In the genomic region with DNA sequence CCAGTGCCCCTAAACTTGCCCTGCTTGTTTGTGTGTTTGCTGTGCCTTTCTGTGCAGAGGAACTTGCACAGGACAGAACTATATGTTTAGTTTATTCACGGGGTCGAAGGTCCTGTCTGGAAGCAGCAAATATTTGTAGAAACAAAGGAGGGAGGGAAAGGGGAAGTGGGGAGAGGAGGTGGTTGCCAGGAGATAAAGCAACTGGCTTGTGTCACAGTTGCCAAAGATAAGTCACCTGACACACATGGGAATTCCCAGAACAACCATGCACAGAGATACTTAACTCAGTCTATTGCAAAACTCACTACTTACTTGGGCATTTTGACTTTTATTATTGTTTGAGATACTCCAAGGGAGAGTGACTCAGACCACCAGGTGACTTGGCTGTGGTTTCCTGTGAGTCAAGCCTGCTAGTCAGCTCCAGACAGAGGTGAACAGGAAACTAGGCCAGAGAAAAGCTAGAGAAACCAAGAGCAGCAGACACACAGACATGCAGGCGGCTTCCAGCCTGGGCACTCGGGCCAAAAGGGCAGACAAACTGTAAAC, we compare ENCODE assay signal across 8 mouse cellular contexts.
DNase-seq lines count a peak whose midpoint lies in the region; ATAC-seq lines count a peak whose summit lies in the region.

No protein-coding gene starts in this region.

- peak; percentile 77 for DNase-seq in 3134 (ENCODE audit: extremely low read depth, insufficient read length, low spot score)
- DNase-seq in MEL-GATA-1-ER (ENCODE audit: extremely low read depth, low read depth), result peak; percentile 96
- peak; percentile 82 for DNase-seq in gonadal fat pad, adult 2 months (ENCODE audit: low read depth)
- DNase-seq in kidney, adult 9 months, result peak; percentile 65
- DNase-seq in lung, postnatal 14 days, result peak; percentile 61
- DNase-seq in urinary bladder, postnatal 25 days (ENCODE audit: low spot score), result peak; percentile 36
- DNase-seq in right cerebral cortex, postnatal 36 days (ENCODE audit: low spot score in 2 of 2), result no peak

- no peak for ATAC-seq in cerebellum, adult (ENCODE audit: insufficient number of reproducible peaks, low FRiP score, low TSS enrichment)

Comparison
In these comparisons a context has a peak if more than half of its experiments do, and no peak if none do; other contexts are left out.
1. DNase-seq: peak in 3134 (single experiment), MEL-GATA-1-ER (single experiment), gonadal fat pad, adult 2 months (single experiment), kidney, adult 9 months (single experiment), lung, postnatal 14 days (single experiment) and urinary bladder, postnatal 25 days (single experiment); none in right cerebral cortex, postnatal 36 days (0 of 2).